Mouse (Mus musculus) neural tube, embryonic 14.5 days (tissue): ENCODE data around the gene Dab1. TPM values are rescaled to one million over a fixed set of nuclear protein-coding genes. Genes with fewer than 3 reads are reported as not detected.
A peak's percentile ranks its signal among the peaks of the same experiment; 100 is the strongest.

Experiments used
- ATAC-seq: fragments of 200-750 bp; cut with Nextera tagmentation; 2 replicates; pipeline ENCODE4 v1.8.0; 2017; ENCODE audit warnings: low read depth, mild to moderate bottlenecking, moderate TSS enrichment, moderate library complexity
- H3K27ac ChIP-seq: fragments of 300-500 bp; sonication (generic); 2 replicates; pipeline ENCODE4 v1.5.1; 2014; ENCODE audit warnings: low read depth, mild to moderate bottlenecking, control low read depth, low read length, moderate library complexity, mixed read lengths
- H3K27me3 ChIP-seq: fragments of 300-500 bp; sonication (generic); 2 replicates; pipeline ENCODE4 v1.6.1; 2014; ENCODE audit warnings: low read length; ENCODE audit not compliant: control insufficient read depth, insufficient read depth
- H3K36me3 ChIP-seq: fragments of 300-500 bp; sonication (generic); 2 replicates; pipeline ENCODE4 v1.6.1; 2014; ENCODE audit warnings: low read length, mixed read lengths; ENCODE audit not compliant: control insufficient read depth, insufficient read depth
- H3K4me1 ChIP-seq: fragments of 300-500 bp; sonication (generic); 2 replicates; pipeline ENCODE4 v1.6.1; 2014; ENCODE audit warnings: low read length; ENCODE audit not compliant: control insufficient read depth, insufficient read depth
- H3K4me2 ChIP-seq: fragments of 300-500 bp; sonication (generic); 2 replicates; pipeline ENCODE4 v1.6.1; 2014; ENCODE audit warnings: mild to moderate bottlenecking, low read depth, low read length, control low read depth
- H3K4me3 ChIP-seq: fragments of 300-500 bp; sonication (generic); 2 replicates; pipeline ENCODE4 v1.5.1; 2014; ENCODE audit warnings: low read depth, low read length, control low read depth, mixed read lengths
- H3K9ac ChIP-seq: fragments of 300-500 bp; sonication (generic); replicated peaks from 2 replicates; pipeline ENCODE4 v1.6.1; 2014; ENCODE audit warnings: low read depth, mild to moderate bottlenecking, control low read depth, low read length, mixed read lengths
- H3K9me3 ChIP-seq: fragments of 300-500 bp; sonication (generic); 2 replicates; pipeline ENCODE4 v1.6.1; 2016; ENCODE audit warnings: low read length; ENCODE audit not compliant: control insufficient read depth
- WGBS: fragments of 180-500 bp; shearing (Covaris S2); extraction: QIAGEN DNeasy Blood & Tissue Kit; methylation state at CpG from one replicate; pipeline ENCODE4 v1.1.7; 2014; 5-methylcytosine and 5-hydroxymethylcytosine counted together
- polyA plus RNA-seq: library from polyadenylated mRNA; unstranded; fragments of >200 nt; fragmentation: Nextera tagmentation; extraction: Ambion mirVana; gene quantifications from 2 replicates; pipeline ENCODE4 v1.2.1, GENCODE M21; 2014

The Dab1 gene
- polyA plus RNA-seq, 1 experiment from 2014 or later: 58.0 TPM

DNA sequence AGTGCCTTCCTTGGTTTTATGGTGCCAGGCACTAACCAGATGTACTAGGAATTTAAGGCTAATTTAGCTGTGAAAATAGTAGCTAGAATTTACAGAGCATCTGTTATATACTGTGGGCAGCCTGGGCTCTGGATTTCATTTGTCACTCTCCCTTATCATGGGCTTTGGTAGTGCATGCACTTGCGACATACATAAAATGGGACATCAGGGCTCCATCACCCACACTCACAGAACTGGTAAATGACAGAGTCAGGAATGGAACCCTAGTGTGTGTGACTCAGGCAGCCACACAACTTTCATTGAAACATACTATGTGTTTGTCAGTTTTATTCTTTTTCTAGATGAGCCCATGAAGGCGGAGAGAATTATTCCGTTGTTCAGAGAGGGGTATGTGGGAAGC is 1077.4 kb downstream of the Dab1 start:
- 89% methylated on average over 3 of the region's 3 CpGs for WGBS
- Histone ChIP-seq H3K9me3 (no peaks in the 10 kb centered on the region), H3K4me3 (no peak overlapping the region), H3K27me3 (no peaks in the 10 kb centered on the region), H3K4me2 (no peak overlapping the region), H3K27ac (no peak overlapping the region), H3K36me3 (no peaks in the 10 kb centered on the region), H3K9ac (no peak overlapping the region), H3K4me1 (no peaks in the 10 kb centered on the region)
- no peak for ATAC-seq

DNA sequence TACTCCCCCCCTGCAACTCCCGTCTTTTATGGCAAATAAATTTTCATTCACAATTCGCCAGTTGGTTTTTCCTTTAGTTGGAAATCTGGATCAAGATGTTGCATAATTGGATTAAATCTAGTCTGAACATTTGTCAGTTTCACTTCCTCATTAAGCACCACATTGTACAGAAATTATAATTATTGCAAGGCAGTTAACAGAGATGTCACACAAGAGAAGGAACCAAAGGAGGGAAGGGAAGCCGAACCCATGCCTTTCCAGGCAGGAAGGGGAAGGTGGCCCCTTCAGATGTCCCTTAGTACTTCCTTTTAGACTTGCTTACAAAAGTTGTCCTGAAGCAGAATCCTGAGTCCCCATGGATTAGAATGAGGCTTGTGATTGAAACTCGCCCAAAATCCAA is 1078.5 kb downstream of the Dab1 start:
- no peak overlapping the region for H3K4me3 ChIP-seq
- no peak for ATAC-seq
- H3K27me3 ChIP-seq: no peaks in the 10 kb centered on the region
- 64% methylated on average over 4 of the region's 4 CpGs for WGBS
- no peak overlapping the region for H3K27ac ChIP-seq
- no peaks in the 10 kb centered on the region for H3K36me3 ChIP-seq
- H3K9ac ChIP-seq: no peak overlapping the region
- H3K4me2 ChIP-seq: no peak overlapping the region
- H3K9me3 ChIP-seq: no peaks in the 10 kb centered on the region
- H3K4me1 ChIP-seq: no peaks in the 10 kb centered on the region

DNA sequence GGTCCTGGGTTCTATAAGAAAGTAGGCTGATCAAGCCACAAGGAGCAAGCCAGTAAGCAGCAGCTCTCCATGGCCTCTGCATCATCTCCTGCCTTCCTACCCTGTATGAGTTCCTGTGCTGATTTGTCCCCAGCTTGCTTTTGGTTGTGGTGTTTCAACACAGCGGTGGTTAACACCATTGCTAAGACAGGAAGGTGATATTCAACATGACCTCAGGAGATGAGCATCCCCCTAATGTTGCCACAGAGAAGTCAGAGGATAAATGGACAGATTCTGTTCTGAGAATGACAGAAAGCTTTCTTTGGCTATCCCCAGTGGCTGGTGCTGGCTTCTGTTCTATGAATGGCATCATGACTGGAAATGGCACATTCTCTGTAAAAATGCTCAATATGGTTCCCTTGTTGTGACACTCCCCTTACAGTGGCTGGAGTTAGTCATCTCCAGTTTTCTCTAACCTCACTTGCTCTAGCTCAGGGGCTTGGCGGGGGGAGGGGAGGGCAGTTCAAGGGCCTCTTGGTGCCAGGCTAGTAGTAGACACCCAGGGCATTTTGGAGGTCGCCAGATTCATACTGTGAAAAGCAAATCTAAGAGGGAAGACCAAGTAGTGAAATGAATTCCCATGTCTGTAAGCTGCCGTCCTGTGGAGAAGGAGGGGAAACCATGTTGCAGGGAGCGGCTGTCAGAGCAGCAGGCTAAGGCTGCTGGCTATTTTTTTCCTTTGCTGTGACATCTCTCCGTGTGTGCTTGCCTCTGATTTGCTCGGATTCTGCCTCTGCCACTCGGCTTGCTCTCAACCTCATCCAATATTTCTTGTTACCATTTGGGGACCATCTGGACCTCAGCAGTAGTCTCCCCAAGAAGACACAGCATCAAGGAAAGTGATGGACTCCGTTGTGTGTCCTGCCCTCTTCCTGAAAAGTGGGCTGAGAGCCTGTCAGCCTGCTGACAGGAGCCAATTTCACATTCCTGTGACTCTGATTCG is 1086.8 kb downstream of the Dab1 start:
- H3K4me3 ChIP-seq: no peak overlapping the region
- no peak overlapping the region for H3K27ac ChIP-seq
- no peaks in the 10 kb centered on the region for H3K36me3 ChIP-seq
- whole genome bisulfite sequencing: 77% methylated on average over 10 of the region's 10 CpGs
- no peak overlapping the region for H3K9ac ChIP-seq
- H3K27me3 ChIP-seq: no peaks in the 10 kb centered on the region
- ATAC-seq: no peak
- no peak overlapping the region for H3K4me2 ChIP-seq
- no peaks in the 10 kb centered on the region for H3K9me3 ChIP-seq
- H3K4me1 ChIP-seq: no peaks in the 10 kb centered on the region

DNA sequence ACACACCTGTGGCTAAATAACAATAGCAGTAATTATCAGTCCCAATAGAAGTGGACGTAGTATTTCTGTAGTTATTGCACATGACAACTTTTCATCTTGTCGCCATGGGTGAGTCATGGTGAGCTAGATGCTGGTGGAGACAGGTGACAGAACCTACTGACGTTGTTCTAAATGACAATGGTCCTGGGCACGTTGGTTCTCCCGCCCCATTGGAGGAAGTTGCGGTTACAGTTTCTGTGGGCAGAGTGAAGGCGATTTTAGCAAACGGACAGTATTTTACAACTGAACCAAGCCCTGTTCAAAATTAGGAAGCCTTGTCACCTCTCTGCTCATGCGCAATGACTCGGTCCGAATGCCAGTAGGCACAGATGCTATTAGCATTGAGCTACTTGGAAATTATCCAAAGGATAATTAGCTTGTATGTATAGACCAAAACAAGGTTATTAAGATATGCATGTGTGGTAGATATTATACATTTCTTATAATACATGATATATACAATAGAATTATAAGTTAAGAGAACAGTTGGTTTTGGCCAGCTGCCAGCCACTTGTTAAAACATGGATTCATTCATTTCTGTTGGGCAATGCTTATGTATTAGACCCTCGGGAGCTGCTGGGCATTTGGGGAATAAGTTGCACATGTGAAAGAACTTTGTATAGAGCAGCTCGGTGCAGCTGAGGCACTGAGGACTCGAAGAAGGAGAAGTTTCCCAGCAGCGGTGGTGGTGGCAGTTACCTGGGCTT is 1093.4 kb downstream of the Dab1 start:
- WGBS: 78% methylated on average over 15 of the region's 15 CpGs

DNA sequence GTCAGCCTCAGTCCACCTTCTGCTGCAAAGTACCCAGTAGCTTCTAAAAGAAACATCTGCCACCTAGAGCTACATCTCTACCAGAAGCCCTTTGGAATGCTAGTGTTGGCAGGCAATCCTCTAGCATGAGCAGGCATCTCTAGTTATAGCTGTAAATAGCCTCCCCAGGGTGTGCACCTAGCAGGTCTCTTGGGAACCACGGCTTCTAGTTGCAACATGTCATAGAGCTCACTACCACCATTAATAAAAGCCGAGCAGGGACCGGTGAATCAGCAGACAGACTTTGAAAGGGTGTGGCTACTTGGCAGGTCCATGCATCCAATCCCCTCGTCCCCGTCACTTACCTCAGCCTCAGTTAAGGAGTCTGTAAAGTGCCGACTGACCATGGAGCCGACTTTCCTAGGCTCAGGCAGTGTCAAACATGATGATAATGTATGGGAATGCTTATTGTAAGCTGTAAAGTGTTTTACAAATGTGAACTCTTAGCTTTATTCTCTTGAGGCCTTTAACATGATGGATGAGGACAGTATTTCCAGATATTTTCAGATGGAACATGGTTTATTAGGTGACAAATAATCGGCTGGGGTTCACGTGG is 1095.9 kb downstream of the Dab1 start:
- H3K4me1 ChIP-seq: peaks cover 8% of the 10 kb centered on the region; the same call in 1 of the 2 replicates
- no peak overlapping the region for H3K9ac ChIP-seq
- 68% methylated on average over 9 of the region's 9 CpGs for WGBS
- H3K9me3 ChIP-seq: no peaks in the 10 kb centered on the region
- no peak overlapping the region for H3K4me2 ChIP-seq
- no peaks in the 10 kb centered on the region for H3K36me3 ChIP-seq
- no peak for ATAC-seq
- H3K4me3 ChIP-seq: no peak overlapping the region
- no peaks in the 10 kb centered on the region for H3K27me3 ChIP-seq
- no peak overlapping the region for H3K27ac ChIP-seq

More for the DNA sequence above, 1093.4 kb downstream of the Dab1 start:
- no peak overlapping the region for H3K4me3 ChIP-seq
- no peaks in the 10 kb centered on the region for H3K4me1 ChIP-seq
- no peaks in the 10 kb centered on the region for H3K36me3 ChIP-seq
- no peak overlapping the region for H3K4me2 ChIP-seq
- H3K27ac ChIP-seq: no peak overlapping the region
- H3K9me3 ChIP-seq: no peaks in the 10 kb centered on the region
- no peaks in the 10 kb centered on the region for H3K27me3 ChIP-seq
- H3K9ac ChIP-seq: no peak overlapping the region
- no peak for ATAC-seq

DNA sequence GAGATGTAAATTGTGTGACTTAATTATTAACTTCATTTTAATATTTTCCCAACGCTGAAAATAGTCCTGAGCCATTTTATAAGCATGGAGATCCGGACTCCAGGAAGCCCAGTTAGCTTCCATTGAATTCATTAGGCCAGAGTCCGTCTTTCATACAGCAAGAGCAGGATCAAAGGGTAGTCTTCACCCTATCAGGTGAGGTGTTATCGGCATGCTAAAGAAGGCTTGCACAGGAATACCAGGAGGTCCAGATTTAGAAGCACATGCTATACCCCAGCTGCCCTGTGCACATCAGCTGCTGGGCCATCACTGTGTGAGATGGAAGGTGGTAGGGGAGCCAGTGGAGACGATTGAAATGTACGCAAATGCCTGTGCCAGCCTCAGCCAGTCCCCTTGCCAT is 1096.7 kb downstream of the Dab1 start:
- H3K9me3 ChIP-seq: no peaks in the 10 kb centered on the region
- peaks cover 8% of the 10 kb centered on the region; the same call in 1 of the 2 replicates for H3K4me1 ChIP-seq
- no peaks in the 10 kb centered on the region for H3K27me3 ChIP-seq
- H3K9ac ChIP-seq: no peak overlapping the region
- H3K36me3 ChIP-seq: no peaks in the 10 kb centered on the region
- H3K27ac ChIP-seq: no peak overlapping the region
- ATAC-seq: no peak
- no peak overlapping the region for H3K4me3 ChIP-seq
- no peak overlapping the region for H3K4me2 ChIP-seq
- WGBS: 68% methylated on average over 6 of the region's 6 CpGs

DNA sequence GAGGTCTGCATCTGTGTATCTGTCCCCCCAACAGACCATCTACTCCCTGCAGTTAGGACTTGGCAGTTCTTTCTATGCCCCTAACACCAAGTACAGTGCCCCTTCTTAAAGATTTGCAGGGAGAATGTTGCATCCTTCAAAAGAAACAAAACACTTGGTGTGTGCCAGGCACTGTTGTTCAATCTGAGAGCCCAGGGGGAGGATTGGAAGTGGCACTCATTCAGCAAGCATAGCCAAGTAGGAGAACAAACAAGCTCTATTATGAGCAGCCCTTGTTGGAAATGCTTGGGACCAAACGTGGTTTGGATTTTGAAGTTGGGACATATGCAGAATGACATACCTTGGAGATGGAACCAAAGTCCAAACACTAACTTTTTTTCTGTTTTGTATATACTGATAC is 1097.3 kb downstream of the Dab1 start:
- no peak for ATAC-seq
- Histone ChIP-seq H3K36me3 (no peaks in the 10 kb centered on the region), H3K4me1 (peaks cover 8% of the 10 kb centered on the region; the same call in 1 of the 2 replicates), H3K27ac (no peak overlapping the region), H3K27me3 (no peaks in the 10 kb centered on the region), H3K4me3 (no peak overlapping the region), H3K9me3 (no peaks in the 10 kb centered on the region), H3K4me2 (no peak overlapping the region), H3K9ac (no peak overlapping the region)
- WGBS: 76% methylated on average over 1 of the region's 1 CpGs

DNA sequence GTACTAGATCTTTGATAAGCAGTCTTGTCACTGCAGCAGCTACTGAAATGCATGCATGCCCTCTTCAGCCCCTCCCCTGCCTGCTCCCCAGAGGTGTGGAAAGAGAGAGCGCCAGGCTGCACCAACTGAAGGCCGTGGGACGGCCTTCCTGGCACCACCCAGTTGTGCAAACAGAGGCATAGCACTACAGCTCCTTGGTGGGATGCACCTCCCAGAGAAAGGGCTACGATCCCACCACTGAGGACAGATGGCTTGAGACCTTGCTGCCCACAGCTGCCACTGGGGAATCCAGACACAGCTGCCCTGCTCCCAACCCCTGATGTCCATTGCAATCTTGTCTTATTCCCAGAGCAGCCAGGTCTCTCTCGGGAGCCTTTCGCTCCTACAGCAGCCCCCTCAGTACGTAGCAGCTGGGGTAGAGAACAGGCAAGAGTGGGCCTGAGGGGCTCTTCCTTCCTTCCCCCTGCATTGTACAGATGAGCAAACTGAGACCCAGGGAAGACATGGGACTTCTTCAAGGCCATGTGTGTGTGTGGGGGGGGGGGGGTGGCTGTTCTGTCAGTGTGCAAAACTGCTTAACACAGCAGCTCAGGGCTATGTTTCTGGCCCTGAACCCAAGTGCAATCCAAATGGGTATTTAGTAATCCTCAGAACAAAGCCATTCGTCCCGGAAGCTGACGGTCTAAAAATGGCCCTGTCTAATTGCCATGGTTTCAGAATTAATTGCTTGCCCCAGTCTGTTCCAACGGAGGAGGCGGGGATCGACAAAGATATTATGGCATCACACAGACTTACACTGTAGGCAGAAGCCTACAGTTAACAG is 1100.0 kb downstream of the Dab1 start:
- no peak overlapping the region for H3K4me3 ChIP-seq
- no peak overlapping the region for H3K27ac ChIP-seq
- WGBS: 23% methylated on average over 13 of the region's 13 CpGs
- no peaks in the 10 kb centered on the region for H3K9me3 ChIP-seq
- H3K27me3 ChIP-seq: no peaks in the 10 kb centered on the region
- 0 out of 2 replicates have a peak overlapping the region, but pooled peaks have one; percentile 7 for H3K9ac ChIP-seq
- no peaks in the 10 kb centered on the region for H3K36me3 ChIP-seq
- H3K4me1 ChIP-seq: peaks cover 8% of the 10 kb centered on the region; the same call in 1 of the 2 replicates
- peak; percentile 54; the same call in 1 of the 2 replicates for ATAC-seq
- H3K4me2 ChIP-seq: no peak overlapping the region
